Mouse (Mus musculus) liver, embryonic 13.5 days (tissue): ENCODE results near the gene Mospd2. TPM values are rescaled to one million over a fixed set of nuclear protein-coding genes. Genes with fewer than 3 reads are reported as not detected.

Experiments
- ATAC-seq: fragments of 200-750 bp; cut with Nextera tagmentation; 2 replicates; pipeline ENCODE4 v1.8.0; 2017; ENCODE audit warnings: low read depth, mild to moderate bottlenecking, moderate number of reproducible peaks, moderate library complexity
- DNase-seq: peaks from one replicate; pipeline ENCODE4 v3.0.0; 2022
- H3K27ac ChIP-seq: fragments of 300-500 bp; sonication (generic); 2 replicates; pipeline ENCODE4 v1.5.1; 2015; ENCODE audit warnings: moderate library complexity, mild to moderate bottlenecking, inconsistent platforms
- H3K27me3 ChIP-seq: fragments of 300-500 bp; sonication (generic); 2 replicates; pipeline ENCODE4 v1.6.1; 2015; ENCODE audit warnings: mild to moderate bottlenecking, inconsistent platforms
- H3K36me3 ChIP-seq: fragments of 300-500 bp; sonication (generic); 2 replicates; pipeline ENCODE4 v1.6.1; 2015; ENCODE audit warnings: mild to moderate bottlenecking, inconsistent platforms
- H3K4me1 ChIP-seq: fragments of 300-500 bp; sonication (generic); replicated peaks from 2 replicates; pipeline ENCODE4 v1.6.1; 2015; ENCODE audit warnings: inconsistent platforms
- H3K4me2 ChIP-seq: fragments of 300-500 bp; sonication (generic); 2 replicates; pipeline ENCODE4 v1.6.1; 2015; ENCODE audit warnings: inconsistent platforms, mild to moderate bottlenecking, moderate library complexity
- H3K4me3 ChIP-seq: fragments of 300-500 bp; sonication (generic); replicated peaks from 2 replicates; pipeline ENCODE4 v1.5.1; 2015; ENCODE audit warnings: mild to moderate bottlenecking, inconsistent platforms
- H3K9ac ChIP-seq: fragments of 300-500 bp; sonication (generic); 2 replicates; pipeline ENCODE4 v1.6.1; 2015; ENCODE audit warnings: mild to moderate bottlenecking, inconsistent platforms
- H3K9me3 ChIP-seq: fragments of 300-500 bp; sonication (generic); replicated peaks from 2 replicates; pipeline ENCODE4 v1.6.1; 2016; ENCODE audit warnings: inconsistent platforms
- WGBS: fragments of 180-500 bp; shearing (Covaris S2); methylation state at CpG from one replicate; pipeline ENCODE4 v1.1.7; 2015; ENCODE audit not compliant: insufficient replicate concordance; 5-methylcytosine and 5-hydroxymethylcytosine counted together
- polyA plus RNA-seq: library from polyadenylated mRNA; unstranded; fragments of >200 nt; fragmentation: Nextera tagmentation; extraction: Ambion mirVana; gene quantifications from 2 replicates; pipeline ENCODE4 v1.2.1, GENCODE M21; 2015

The Mospd2 gene
- 6.5 and 8.3 TPM in 2 replicates for polyA plus RNA-seq

- H3K4me3 ChIP-seq = peak within 1 kb of the TSS; percentile 66
- H3K9me3 ChIP-seq = no peaks in the 10 kb centered on the region
- peak within 1 kb of the TSS; percentile 43; the same call in 1 of the 2 replicates for H3K27ac ChIP-seq
- DNase-seq (peak; percentile 84), ATAC-seq (peak; percentile 98)
- H3K36me3 ChIP-seq = no peaks in the 10 kb centered on the region
- peak within 1 kb of the TSS; percentile 73 for H3K9ac ChIP-seq
- H3K4me2 ChIP-seq = peak within 1 kb of the TSS; percentile 69
- peaks cover 3% of the 10 kb centered on the region for H3K4me1 ChIP-seq
- 13% methylated on average over 26 of the region's 26 CpGs for WGBS
- H3K27me3 ChIP-seq = no peaks in the 10 kb centered on the region
These were observed at the start of gene Mospd2, which contains the start of gene Fancb for GRCm38 (mm10) chrX:164980193-164980775. Gene Mospd2, minus strand, starts transcription at chrX:164980375. Gene Fancb, plus strand, starts transcription at chrX:164980592.

DNA sequence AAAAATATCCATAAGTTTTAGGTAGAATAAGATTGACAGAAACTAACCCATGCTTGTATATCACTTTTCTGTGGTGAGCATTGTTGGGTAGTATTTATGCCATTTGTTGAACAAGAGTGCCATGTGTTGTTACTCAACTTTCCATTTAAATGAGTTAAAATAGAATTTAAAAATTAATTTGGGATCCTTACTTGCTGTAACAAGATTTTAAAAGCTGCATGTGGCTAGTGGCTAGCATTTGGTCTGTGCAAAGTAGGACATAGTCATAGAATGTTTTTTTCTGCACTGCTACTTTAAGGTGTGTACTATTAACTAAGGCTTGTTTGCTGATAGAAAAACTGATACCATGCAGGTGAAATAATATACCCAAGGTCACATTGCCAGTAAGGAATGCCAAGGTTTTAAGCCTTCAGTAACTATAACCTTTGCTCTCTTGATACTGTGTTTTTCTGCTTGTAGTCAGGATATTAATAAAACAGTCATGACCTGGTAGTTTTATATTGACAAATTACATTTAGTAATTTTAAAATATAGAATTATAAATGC lies 24.7 kb upstream of the Mospd2 start, which contains the start of gene Gm17604:
TSS of gene Gm17604 (minus strand) at position 51 of the 546 bp plus-strand sequence.
- H3K4me2 ChIP-seq = no peak within 1 kb of the TSS

GRCm38 (mm10) chrX:165003141-165003540 lies 23.0 kb upstream of the Mospd2 start:
- no peak overlapping the region for H3K9ac ChIP-seq
- no peak overlapping the region for H3K4me2 ChIP-seq
- no peak overlapping the region for H3K27ac ChIP-seq
- ATAC-seq (no peak), DNase-seq (no peak)
- no peak overlapping the region for H3K4me3 ChIP-seq
- 31% methylated on average over 4 of the region's 4 CpGs for WGBS
- H3K27me3 ChIP-seq = no peaks in the 10 kb centered on the region
- H3K9me3 ChIP-seq = no peaks in the 10 kb centered on the region
- no peaks in the 10 kb centered on the region for H3K4me1 ChIP-seq
- H3K36me3 ChIP-seq = no peaks in the 10 kb centered on the region

More for the DNA sequence above, 24.7 kb upstream of the Mospd2 start, which contains the start of gene Gm17604:
- Histone ChIP-seq H3K36me3 (no peaks in the 10 kb centered on the region), H3K27ac (no peak within 1 kb of the TSS), H3K27me3 (no peaks in the 10 kb centered on the region), H3K4me1 (no peaks in the 10 kb centered on the region), H3K9ac (no peak within 1 kb of the TSS), H3K9me3 (no peaks in the 10 kb centered on the region), H3K4me3 (no peak within 1 kb of the TSS)
- ATAC-seq = no peak
- no peak for DNase-seq

DNA sequence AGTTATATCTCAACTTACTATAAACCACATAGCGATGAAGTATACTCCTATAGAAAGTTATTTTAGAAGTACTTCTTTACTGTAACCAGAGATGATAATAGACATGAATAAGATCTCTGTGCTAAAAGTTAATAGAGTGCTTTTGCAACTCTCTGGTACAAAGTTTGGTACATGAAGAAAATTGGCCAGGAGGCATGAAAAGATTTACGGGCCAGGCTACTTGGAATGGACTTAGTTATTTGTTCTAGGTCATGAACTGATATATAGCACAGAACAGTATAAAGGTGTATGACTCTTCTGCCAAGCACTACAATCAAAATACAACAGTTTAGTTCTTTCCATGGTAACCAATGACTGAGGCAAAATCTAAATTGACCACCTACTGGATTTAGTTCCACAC lies 1.3 kb downstream of the Mospd2 start:
- Histone ChIP-seq H3K27me3 (no peaks in the 10 kb centered on the region), H3K4me3 (no peak overlapping the region), H3K9me3 (no peaks in the 10 kb centered on the region), H3K4me1 (peaks cover 3% of the 10 kb centered on the region), H3K9ac (no peak overlapping the region), H3K27ac (no peak overlapping the region), H3K36me3 (no peaks in the 10 kb centered on the region), H3K4me2 (peak overlapping the region; percentile 69; the same call in 1 of the 2 replicates)
- ATAC-seq (no peak), DNase-seq (no peak)
- WGBS = 81% methylated on average over 2 of the region's 2 CpGs

GRCm38 (mm10) chrX:164971206-164971605 lies 9.0 kb downstream of the Mospd2 start:
- no peaks in the 10 kb centered on the region for H3K4me1 ChIP-seq
- no peak overlapping the region for H3K4me3 ChIP-seq
- ATAC-seq = no peak
- no peak overlapping the region for H3K4me2 ChIP-seq
- WGBS = 79% methylated on average over 3 of the region's 3 CpGs
- H3K36me3 ChIP-seq = no peaks in the 10 kb centered on the region
- no peaks in the 10 kb centered on the region for H3K9me3 ChIP-seq
- no peaks in the 10 kb centered on the region for H3K27me3 ChIP-seq
- H3K27ac ChIP-seq = no peak overlapping the region
- DNase-seq = no peak
- no peak overlapping the region for H3K9ac ChIP-seq

DNA sequence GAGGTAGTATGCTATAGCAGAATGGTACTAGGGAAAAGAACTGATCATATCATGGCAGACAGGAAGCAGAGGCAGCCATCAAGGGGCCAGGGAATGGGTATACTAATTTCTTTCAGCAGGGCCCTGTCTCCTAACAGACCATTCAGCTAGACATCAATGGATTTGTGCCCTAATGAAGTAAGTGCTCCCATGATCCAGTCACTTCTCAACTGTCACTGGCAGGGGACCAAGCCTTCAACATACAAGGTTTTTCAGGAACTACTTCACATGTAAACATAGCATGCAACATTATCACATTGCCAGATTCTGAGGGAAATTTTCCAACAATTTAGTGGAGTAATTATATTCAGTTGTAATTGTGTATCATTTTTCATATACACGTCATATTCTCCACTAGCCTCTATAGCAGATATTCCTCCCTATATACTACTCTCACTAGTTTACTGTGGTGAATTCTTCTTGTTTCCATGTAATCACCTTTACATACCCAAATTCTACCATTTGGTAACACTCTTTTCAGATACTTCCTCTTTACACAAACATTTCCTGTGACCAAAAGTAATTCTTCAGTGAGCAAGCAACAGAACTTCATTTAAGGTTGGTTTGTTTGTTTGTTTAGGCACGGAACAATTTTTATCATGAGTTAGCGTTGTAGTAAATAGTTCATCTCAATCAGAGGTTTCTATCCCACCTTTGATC lies 14.3 kb downstream of the Mospd2 start:
- no peaks in the 10 kb centered on the region for H3K27me3 ChIP-seq
- no peak overlapping the region for H3K27ac ChIP-seq
- no peak overlapping the region for H3K4me3 ChIP-seq
- no peak overlapping the region for H3K9ac ChIP-seq
- no peak overlapping the region for H3K4me2 ChIP-seq
- no peaks in the 10 kb centered on the region for H3K9me3 ChIP-seq
- no peak for DNase-seq
- ATAC-seq = no peak
- no peaks in the 10 kb centered on the region for H3K4me1 ChIP-seq
- 0 out of 2 replicates have a peak, but pooled peaks cover 2% of the 10 kb centered on the region for H3K36me3 ChIP-seq
- 61% methylated on average over 3 of the region's 3 CpGs for WGBS

- DNase-seq (no peak), ATAC-seq (no peak)
- Histone ChIP-seq H3K9me3 (no peaks in the 10 kb centered on the region), H3K36me3 (no peaks in the 10 kb centered on the region), H3K27ac (no peak overlapping the region), H3K4me1 (no peaks in the 10 kb centered on the region), H3K9ac (no peak overlapping the region), H3K27me3 (no peaks in the 10 kb centered on the region), H3K4me2 (no peak overlapping the region), H3K4me3 (no peak overlapping the region)
- WGBS = 64% methylated on average over 5 of the region's 5 CpGs
These were observed 27.4 kb downstream of the Mospd2 start for GRCm38 (mm10) chrX:164952601-164953375.

DNA sequence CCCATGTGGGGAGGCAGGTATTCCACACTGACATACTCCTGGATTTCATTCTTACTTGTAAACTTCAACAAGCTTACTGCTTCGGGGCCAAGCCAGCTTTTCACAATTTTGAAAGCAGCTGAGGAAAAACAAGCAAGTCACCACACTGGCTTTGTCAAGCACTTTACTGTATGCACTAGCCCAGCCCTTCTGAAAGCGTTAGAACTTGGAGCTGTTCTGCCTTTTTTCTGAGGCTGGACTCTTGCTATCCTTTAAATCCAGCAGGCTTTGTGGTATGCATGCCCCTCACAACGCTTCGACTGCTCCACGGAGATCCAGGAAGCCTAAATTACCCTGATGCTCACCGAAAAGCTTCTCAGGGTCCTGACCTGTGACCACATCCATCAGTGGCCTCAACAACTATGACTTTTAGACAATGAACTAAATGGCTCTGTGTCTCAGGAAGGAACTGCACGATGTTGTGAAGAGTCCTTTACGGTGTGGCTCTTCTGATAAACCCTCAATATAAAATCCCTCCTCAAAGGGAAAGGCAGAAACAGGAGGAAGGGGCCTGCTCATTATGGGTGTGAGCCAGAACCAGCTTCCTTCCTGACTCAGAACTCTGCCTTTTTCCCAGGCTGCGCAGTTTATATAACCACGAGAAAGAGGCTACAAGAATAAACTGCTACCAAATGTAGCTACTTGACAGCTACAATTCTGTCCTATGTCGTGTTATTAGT lies 28.2 kb downstream of the Mospd2 start:
- no peak for ATAC-seq
- no peak overlapping the region for H3K4me2 ChIP-seq
- DNase-seq = no peak
- H3K27me3 ChIP-seq = no peaks in the 10 kb centered on the region
- no peaks in the 10 kb centered on the region for H3K36me3 ChIP-seq
- H3K9ac ChIP-seq = no peak overlapping the region
- H3K4me3 ChIP-seq = no peak overlapping the region
- no peaks in the 10 kb centered on the region for H3K9me3 ChIP-seq
- no peaks in the 10 kb centered on the region for H3K4me1 ChIP-seq
- H3K27ac ChIP-seq = no peak overlapping the region
- 44% methylated on average over 11 of the region's 11 CpGs for WGBS

DNA sequence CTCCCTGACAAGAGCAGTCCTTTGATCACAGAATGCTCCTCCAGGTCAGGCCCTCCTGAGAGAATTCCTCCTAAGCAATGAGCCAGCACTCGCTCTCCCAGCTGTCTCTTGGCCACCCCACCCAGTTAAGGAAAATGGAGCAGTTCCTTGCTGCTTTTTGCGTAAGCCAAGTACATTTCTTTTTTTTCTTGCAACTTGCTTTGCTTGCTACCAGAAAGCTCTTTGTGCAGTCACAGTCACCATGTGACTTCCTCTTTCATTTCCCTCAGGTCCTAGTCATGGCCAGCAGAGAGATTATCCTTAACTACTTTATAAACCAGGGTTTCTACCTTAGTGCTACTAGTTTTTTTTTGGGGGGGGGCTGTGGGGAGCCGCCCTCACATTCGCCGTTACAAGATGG lies 38.6 kb downstream of the Mospd2 start:
- H3K9me3 ChIP-seq = no peaks in the 10 kb centered on the region

DNA sequence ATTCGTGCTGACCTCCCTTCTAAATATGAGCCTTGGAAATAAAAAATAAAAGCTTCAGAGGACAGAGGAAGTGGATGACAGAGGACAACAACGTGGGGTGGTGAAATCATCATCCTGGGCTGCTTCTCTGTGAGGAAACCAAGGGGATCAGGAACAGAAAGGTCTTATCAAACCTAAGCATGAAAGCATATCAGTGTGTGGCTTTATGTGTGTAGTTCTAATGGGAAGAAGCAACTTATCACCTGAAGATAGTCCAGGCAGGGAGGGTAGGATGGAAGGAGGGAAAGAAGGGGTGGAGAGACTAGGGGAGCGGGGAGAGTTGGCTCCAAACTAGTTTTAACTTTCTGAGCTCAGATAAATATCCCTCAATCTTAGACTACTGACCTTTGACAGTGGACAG lies 67.2 kb downstream of the Mospd2 start:
- ATAC-seq (no peak), DNase-seq (no peak)
- no peaks in the 10 kb centered on the region for H3K9me3 ChIP-seq
- no peak overlapping the region for H3K4me3 ChIP-seq
- 27% methylated on average over 3 of the region's 3 CpGs for WGBS
- no peaks in the 10 kb centered on the region for H3K27me3 ChIP-seq
- H3K4me1 ChIP-seq = no peaks in the 10 kb centered on the region
- no peak overlapping the region for H3K9ac ChIP-seq
- H3K36me3 ChIP-seq = no peaks in the 10 kb centered on the region
- no peak overlapping the region for H3K27ac ChIP-seq
- H3K4me2 ChIP-seq = no peak overlapping the region

More for the DNA sequence above, 38.6 kb downstream of the Mospd2 start:
- Histone ChIP-seq H3K27me3 (no peaks in the 10 kb centered on the region), H3K4me3 (no peak overlapping the region), H3K4me1 (no peaks in the 10 kb centered on the region), H3K9ac (no peak overlapping the region), H3K4me2 (no peak overlapping the region), H3K36me3 (0 out of 2 replicates have a peak, but pooled peaks cover 6% of the 10 kb centered on the region), H3K27ac (no peak overlapping the region)
- DNase-seq (no peak), ATAC-seq (no peak)
- WGBS = 81% methylated on average over 5 of the region's 5 CpGs

- no peak overlapping the region for H3K4me3 ChIP-seq
- DNase-seq (no peak), ATAC-seq (no peak)
- H3K4me1 ChIP-seq = no peaks in the 10 kb centered on the region
- no peaks in the 10 kb centered on the region for H3K27me3 ChIP-seq
- H3K9me3 ChIP-seq = no peaks in the 10 kb centered on the region
- 49% methylated on average over 4 of the region's 4 CpGs for WGBS
- no peak overlapping the region for H3K4me2 ChIP-seq
- H3K27ac ChIP-seq = no peak overlapping the region
- H3K36me3 ChIP-seq = no peaks in the 10 kb centered on the region
- no peak overlapping the region for H3K9ac ChIP-seq
These were observed 68.0 kb downstream of the Mospd2 start for GRCm38 (mm10) chrX:164912186-164912585.
